Mouse (Mus musculus): ENCODE data around the gene Elobl.

The Elobl gene

DNA sequence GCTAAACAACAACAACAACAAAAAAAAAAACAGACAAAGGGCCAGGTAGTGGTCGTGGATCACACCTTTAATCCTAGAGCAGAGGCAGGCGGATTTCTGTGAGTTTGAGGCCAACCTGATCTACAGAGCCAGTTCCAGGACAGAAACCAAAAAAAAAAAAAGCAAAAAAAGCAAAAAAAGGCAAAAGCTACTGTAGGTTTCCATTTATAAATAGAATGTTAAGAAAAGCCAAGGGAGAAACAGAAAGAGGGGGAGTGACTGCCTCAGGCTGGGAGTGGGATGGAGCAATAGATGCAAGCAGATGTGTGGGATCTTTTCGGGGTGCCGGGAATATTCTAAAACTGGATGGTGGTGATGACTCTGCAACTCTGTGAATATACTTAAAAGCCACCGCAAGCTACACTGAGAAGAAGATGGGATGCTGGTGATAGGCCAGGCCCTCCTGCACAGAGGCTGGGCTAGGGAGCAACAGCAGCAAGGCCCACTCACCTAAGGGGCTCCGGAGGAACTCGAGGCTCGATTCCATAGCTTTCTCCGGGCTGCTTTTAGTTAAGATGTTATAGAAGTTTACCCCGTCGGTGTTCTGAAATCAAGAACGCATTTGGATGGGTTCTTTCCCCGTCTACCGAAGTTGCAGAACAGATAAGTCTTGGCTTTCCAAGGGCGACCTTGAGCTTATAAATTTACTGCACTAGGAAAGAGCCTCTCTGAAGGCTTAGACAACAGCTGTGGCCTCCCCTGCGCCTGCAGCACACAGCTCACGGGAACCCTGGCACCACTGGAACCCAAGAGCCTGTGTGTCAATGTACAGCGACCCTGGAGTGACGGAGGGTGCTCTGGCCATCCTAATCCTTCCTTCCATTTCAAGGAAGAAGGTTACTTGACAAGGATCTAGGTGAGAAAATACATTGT lies 32.4 kb downstream of the Elobl start:
- DNase-seq (ENCODE audit: low read depth), result no peak

DNA sequence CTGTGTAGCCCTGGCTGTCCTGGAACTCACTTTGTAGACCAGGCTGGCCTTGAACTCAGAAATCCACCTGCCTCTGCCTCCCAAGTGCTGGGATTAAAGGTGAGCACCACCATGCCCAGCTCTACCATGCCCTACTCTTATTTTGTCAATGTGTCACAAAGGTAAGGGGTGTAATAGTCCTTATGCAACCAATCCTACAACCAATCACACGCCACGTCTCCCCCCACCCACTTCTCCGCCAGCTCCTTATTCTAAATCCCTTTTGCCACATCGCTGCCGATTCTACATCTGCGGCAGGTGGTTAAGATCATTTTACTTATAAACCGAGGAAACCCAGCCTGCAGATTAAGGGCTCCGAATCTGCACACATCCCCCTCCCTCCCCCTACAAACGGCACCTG lies 33.7 kb downstream of the Elobl start:
- DNase-seq (ENCODE audit: low read depth), result no peak

DNA sequence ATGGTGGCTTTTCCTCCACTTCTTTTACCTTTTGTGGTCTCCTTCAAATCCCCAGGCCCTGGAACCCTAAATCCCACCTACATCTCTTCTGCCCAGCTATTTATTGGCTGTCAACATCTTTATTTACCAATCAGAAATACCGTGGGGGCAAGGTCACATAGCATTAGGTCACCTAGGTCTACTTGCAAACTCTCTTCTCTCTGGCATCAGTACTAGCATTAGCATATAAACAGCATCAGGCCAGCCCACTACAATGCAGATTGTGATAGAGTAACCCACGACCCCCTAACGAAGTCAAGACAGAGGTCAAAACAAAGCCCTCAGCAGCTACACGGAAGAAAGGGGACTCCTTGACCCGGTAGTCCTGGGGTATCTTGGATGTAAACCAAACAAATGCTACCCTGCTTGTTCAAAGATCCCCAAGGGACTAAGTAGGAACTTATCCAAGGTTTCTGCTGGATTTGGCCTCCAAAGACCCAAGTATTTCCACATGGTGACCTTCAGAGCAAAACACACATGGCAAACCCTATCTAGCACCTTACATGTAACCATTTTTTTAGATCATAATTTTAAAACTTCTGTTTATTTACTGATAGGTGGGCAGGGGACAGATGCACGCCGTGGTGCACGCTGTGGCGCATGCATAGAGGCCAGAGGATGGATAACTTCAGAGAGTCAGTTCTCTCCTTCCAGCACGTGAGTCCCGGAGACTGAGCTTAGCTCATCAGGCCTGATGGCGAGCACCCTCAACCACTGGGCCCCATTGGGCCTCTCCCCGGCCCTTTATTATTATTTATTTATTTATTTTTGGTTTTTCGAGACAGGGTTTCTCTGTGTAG lies 34.8 kb downstream of the Elobl start:
- DNase-seq (ENCODE audit: low read depth), result no peak

DNA sequence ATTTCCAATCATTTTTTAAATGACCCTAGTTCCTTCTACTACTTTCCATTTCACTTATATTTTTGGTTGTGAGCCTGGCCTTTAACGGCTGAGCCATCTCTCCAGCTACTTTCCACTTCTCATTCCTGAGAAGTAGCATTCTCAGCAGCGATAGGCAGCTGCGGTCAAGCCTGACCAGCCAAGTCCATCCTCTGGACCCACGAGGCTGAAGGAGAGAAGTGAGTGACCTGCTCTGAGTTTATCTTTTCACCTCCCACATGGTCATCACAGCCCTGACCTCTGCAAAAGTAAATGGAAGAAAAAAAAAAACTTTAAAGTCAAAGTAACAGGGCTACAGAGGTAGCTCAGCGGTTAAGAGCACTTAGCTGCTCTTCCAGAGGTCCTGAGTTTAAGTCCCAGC lies 40.2 kb downstream of the Elobl start:
- no peak for DNase-seq (ENCODE audit: low read depth)

Measured in naive thymus-derived CD4-positive, alpha-beta T cell, adult 2 months (primary cell).